Mouse (Mus musculus) left cerebral cortex, postnatal 4 days (tissue): Measurements from ENCODE around the gene Olfr1355. TPM values are rescaled to one million over a fixed set of nuclear protein-coding genes. Genes with fewer than 3 reads are reported as not detected.
"Not testable (repeated sequence)": the region's sequence is repeated elsewhere in the genome, so short reads cannot be mapped to it uniquely, and the experiment has no call there.

Experiments used
- DNase-seq: peaks from one replicate; pipeline ENCODE4 v3.0.0-alpha.2; 2022
- intact Hi-C: fragments of 180-260 bp; cut with DNase I; formaldehyde crosslinking; loops from one replicate; pipeline ENCODE4 v1.15.1; 2025
- total RNA-seq, 2 experiments: library from RNA; stranded (reverse); gene quantifications; 2 replicates each; pipeline ENCODE4 v1.2.3; 2021

Olfr1355 gene
- total RNA-seq = not detected

DNA sequence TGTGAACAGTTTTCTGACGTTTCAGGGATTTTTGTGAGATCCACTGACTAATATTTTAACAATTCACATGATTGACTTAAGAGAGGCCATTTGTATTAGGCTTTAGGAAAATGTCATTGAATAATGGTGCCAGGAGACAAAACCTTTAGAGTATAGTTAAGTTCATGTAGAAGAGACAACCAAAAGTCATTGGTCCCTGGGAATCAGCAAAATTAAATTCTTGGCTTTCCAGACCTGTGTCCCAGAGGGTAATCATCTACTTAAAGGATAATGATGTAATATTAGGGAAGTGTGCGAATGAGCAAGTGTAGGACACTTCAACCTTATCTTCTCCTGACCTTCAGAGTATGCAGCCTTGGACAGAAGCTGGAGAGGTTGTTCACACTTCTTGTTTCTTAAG lies at the start of gene Olfr1355:
Gene Olfr1355, plus strand, starts transcription at position 301 of the 400 bp plus-strand sequence.
- no peak for DNase-seq
- intact Hi-C loops = no loop called here

DNA sequence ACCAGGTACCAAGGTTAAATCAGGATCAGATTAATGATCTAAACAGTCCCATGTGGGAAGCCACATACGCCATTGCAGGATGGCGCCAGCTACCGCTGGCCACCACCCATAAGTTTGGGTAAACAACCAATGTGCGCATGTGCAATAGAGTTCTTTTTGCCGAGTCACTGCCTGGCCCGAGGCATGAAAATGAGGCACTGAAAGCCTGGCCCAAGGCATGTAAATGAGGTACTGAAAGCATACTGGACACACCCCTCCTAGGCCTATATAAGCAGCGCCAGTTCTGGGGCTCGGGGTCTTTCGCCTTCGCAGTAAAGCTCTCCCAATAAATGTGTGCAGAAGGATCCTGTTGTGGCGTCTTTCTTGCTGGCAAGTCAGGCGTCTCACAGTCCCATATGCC lies 34.9 kb upstream of the Olfr1355 start:
- intact Hi-C loops, DNase-seq: not testable (repeated sequence)

DNA sequence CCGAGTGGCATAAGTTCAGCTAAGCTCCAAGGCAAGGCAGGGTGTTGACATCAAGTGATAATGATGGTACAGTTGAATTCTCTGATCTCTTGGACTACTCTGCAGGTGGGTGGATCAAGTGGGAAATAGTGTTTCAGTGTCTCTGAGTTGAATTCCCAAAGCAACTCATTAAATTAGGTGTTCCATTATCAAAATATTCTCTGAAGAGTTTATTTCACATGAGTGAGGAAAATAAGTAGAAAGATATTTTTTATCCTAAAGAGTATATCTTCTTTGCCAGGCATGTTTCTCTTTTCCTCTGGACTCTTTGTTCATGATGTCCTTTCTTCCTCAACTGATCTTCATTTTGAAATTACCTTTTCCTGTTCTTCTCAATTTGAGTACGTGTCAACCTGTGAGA lies 23.3 kb upstream of the Olfr1355 start, which contains the start of gene Olfr1356:
Gene Olfr1356, minus strand, starts transcription at position 101 of the 400 bp plus-strand sequence.
- no peak for DNase-seq
- intact Hi-C loops = no loop called here

DNA sequence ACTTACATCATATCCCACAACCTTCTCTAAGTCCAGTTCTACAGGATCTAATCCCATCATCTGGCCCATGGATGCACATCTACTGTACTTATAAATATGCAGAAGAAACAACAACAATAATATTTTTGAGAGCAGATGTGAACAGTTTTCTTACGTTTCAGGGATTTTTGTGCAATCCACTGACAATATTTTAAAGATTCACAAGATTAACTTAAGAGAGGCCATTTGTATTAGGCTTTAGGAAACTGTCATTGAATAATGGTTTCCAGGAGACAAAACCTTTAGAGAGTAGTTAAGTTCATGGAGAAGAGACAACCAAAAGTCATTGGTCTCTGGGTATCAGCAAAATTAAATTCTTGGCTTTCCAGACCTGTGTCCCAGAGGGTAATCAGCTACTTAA lies 37.5 kb downstream of the Olfr1355 start, which contains the start of gene Olfr1354:
Gene Olfr1354, plus strand, starts transcription at position 301 of the 400 bp plus-strand sequence.
- intact Hi-C loops, DNase-seq: not testable (repeated sequence)

Other genes starting within 250 kb of the Olfr1355 start
- not detected for gene Casp14, start 157.2 kb upstream of the Olfr1355 start, total RNA-seq
- under 1 TPM in 1 of 2 experiments, not detected in 1; 0.22 TPM for gene Ccdc105, start 122.5 kb upstream of the Olfr1355 start, total RNA-seq
- gene Slc1a6, start 95.0 kb upstream of the Olfr1355 start, total RNA-seq = 10 to 100 TPM; 15.7 to 18.1 TPM
- gene Olfr1356, start 23.4 kb upstream of the Olfr1355 start, total RNA-seq = not detected
- not detected for gene Olfr1354, start 37.6 kb downstream of the Olfr1355 start, total RNA-seq
- not detected for gene Olfr8, start 75.1 kb downstream of the Olfr1355 start, total RNA-seq
- not detected for gene Olfr1353, start 87.8 kb downstream of the Olfr1355 start, total RNA-seq
- gene Olfr1352, start 105.5 kb downstream of the Olfr1355 start, total RNA-seq = not detected
- not detected for gene Olfr1351, start 136.9 kb downstream of the Olfr1355 start, total RNA-seq
- not detected for gene Olfr57, start 153.2 kb downstream of the Olfr1355 start, total RNA-seq
- 10 to 100 TPM; 36.3 to 40.5 TPM for gene 2610008E11Rik, start 222.1 kb downstream of the Olfr1355 start, total RNA-seq